Mouse (Mus musculus): ENCODE measurements around the gene Pgls. TPM values are rescaled to one million over a fixed set of nuclear protein-coding genes. Genes with fewer than 3 reads are reported as not detected.
A peak's percentile ranks its signal among the peaks of the same experiment; 100 is the strongest.

Pgls gene
- total and polyA plus RNA-seq, 3 experiments: 39.7 to 360 (median 87.2) TPM

DNA sequence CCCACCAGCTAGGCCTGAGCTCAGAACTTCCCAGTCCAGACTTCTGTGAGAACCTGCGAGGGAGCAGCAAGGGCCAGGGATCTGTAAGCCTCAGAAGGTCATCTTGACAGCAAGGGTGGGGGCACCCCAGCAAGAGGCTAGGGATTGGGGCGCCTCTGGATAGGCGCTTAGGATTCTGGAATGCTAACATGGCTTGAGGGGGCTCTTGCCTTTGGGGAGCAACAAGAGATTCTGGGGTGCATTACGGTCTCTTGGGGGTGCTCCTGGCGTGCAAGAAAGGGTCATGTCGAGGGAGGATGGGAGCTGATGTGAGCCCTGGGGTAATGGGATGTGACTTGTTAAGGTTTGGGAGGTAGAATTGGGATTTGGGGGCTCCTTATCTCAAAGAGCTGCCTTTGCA, 23.0 kb upstream of the Pgls start:
- Histone ChIP-seq H3K4me1 (ENCODE audit: insufficient read depth, low read depth, low read length) (peaks cover 14% of the 10 kb centered on the region; the same call in 1 of the 2 replicates), H3K36me3 (replicated peaks) (no peaks in the 10 kb centered on the region), H3K9me3 (replicated peaks) (peaks cover 2% of the 10 kb centered on the region), H3K27me3 (ENCODE audit: insufficient read depth, low read length) (peaks cover 70% of the 10 kb centered on the region), H3K4me3 (ENCODE audit: low read depth, low read length) (no peak overlapping the region)
- TF ChIP-seq CTCF (IDR thresholded peaks at IDR 0.05; ENCODE audit: low read depth, low read length): no peak
- DNase-seq (ENCODE audit: low spot score) (no peak), ATAC-seq (ENCODE audit: extremely low read depth, insufficient number of reproducible peaks, low FRiP score, poor library complexity, severe bottlenecking) (no peak)

DNA sequence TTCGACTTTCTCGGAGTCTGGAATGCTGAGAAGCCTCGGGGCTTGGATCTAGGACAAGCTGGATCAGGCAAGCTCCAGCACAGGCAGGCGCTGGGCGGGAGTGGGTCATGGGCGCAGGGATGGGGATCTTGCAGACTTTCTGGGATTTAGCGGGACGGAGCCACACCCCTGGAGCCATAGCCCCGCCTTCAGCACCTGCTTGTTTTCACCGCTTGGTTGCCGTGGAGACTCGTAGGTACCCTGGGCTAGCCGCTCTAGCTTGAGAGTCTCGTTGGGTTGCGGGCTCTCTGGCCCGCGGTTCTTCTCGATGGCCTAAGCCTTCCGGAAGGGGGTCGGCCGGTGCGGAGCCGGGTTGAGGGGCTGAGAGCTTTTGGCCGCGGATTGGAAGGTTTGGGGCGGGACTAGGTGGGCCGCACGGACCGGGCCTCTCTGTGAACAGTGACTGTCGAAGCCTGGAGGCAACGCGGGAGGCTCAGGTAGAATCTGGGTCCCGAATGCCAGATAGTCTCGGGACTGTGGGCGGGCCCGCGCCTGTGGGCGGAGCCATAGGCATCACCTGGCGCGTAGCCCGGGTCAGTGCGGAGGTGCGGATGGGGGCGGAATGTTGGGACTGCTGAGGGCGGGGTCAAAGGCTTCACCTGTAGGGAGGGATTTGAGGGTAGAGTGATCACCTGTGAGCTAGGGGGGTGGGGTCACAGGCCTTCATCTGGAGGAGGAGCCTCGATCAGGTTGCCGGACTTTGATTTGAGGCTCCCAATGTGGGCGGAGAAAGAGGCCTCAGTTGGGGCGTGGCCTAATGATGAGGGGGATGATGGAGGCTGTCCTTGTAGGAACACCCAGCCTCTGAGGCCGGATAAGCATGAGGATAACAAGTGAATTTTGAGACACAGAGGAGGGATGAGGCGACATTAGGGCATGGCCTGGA, 22.3 kb upstream of the Pgls start:
- Histone ChIP-seq H3K4me1 (ENCODE audit: insufficient read depth, low read depth, low read length) (peaks cover 14% of the 10 kb centered on the region; the same call in 1 of the 2 replicates), H3K36me3 (replicated peaks) (no peaks in the 10 kb centered on the region), H3K4me3 (ENCODE audit: low read depth, low read length) (peak overlapping the region; percentile 47; the same call in 1 of the 2 replicates), H3K27me3 (ENCODE audit: insufficient read depth, low read length) (peaks cover 72% of the 10 kb centered on the region), H3K9me3 (replicated peaks) (no peaks in the 10 kb centered on the region)
- no peak for DNase-seq (ENCODE audit: low spot score)
- no peak for ATAC-seq (ENCODE audit: extremely low read depth, insufficient number of reproducible peaks, low FRiP score, poor library complexity, severe bottlenecking)
- TF ChIP-seq CTCF (IDR thresholded peaks at IDR 0.05; ENCODE audit: low read depth, low read length) (no peak), GATA1 (IDR thresholded peaks at IDR 0.05; ENCODE audit: borderline replicate concordance, low read length) (no peak), POLR2AphosphoS5 (IDR thresholded peaks at IDR 0.05; ENCODE audit: insufficient replicate concordance, low read depth, low read length) (no peak), GATA2 (IDR thresholded peaks at IDR 0.05; ENCODE audit: borderline replicate concordance, low read depth, low read length) (no peak), TAL1 (conservative IDR thresholded peaks at IDR 0.05; ENCODE audit: low read depth, low read length) (no peak)

DNA sequence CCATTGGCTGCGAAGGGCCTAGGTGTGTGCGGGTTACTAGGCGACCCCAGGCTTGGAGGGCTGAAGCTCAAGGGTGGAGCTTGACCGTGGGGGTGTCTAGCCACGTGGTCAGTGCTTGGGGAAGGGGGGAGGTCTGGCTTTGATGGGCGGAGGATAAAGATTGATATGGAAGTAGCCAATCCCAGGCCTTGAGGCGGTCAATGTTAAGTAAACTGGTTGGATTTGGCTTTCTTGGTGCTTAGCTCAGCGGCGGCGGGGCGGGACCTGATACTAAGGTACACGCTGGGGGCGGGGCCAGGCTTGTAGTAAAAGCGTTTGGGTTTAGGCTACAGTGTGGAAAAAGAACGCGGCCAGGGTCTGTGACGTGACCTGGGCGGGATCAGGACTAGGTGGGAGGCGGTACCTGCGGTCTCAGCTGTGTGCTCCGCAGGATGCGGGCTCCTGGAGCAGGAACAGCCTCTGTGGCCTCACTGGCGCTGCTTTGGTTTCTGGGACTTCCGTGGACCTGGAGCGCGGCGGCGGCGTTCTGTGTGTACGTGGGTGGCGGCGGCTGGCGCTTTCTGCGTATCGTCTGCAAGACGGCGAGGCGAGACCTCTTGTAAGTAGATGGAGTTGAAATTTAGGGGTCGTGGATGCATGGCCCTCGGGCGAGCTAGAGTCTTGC, 21.6 kb upstream of the Pgls start:
- Histone ChIP-seq H3K9me3 (replicated peaks) (no peaks in the 10 kb centered on the region), H3K4me1 (ENCODE audit: insufficient read depth, low read depth, low read length) (peaks cover 14% of the 10 kb centered on the region; the same call in 1 of the 2 replicates), H3K36me3 (replicated peaks) (no peaks in the 10 kb centered on the region), H3K4me3 (ENCODE audit: low read depth, low read length) (peak overlapping the region; percentile 51; the same call in 1 of the 2 replicates), H3K27me3 (ENCODE audit: insufficient read depth, low read length) (peaks cover 70% of the 10 kb centered on the region)
- ATAC-seq (ENCODE audit: extremely low read depth, insufficient number of reproducible peaks, low FRiP score, poor library complexity, severe bottlenecking) (no peak), DNase-seq (ENCODE audit: low spot score) (no peak)
- TF ChIP-seq CTCF (IDR thresholded peaks at IDR 0.05; ENCODE audit: low read depth, low read length): no peak
- TF ChIP-seq GATA1 (IDR thresholded peaks at IDR 0.05; ENCODE audit: borderline replicate concordance, low read length): no peak
- no peak for TF ChIP-seq GATA2 (IDR thresholded peaks at IDR 0.05; ENCODE audit: borderline replicate concordance, low read depth, low read length)
- TF ChIP-seq TAL1 (conservative IDR thresholded peaks at IDR 0.05; ENCODE audit: low read depth, low read length): no peak
- no peak for TF ChIP-seq POLR2AphosphoS5 (IDR thresholded peaks at IDR 0.05; ENCODE audit: insufficient replicate concordance, low read depth, low read length)

DNA sequence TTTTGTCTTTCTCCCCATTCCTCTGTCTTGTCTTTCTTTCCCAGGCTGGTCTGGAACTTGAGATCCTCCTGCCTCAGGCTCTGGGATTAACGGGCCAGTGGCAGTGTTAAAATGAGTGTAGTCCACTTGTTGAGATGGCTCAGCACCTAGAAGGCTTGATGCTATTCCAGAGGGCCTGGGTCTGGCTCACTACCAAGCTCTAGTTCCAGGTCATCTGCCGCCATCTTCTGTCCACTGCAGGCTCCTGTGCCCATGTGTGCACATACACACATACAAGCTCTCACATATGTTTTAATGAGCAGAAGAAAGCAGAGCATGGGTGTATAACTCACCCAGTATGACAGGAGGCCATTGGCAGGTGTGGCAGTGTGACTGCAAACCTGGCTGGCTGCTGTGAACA, 19.9 kb upstream of the Pgls start:
- ATAC-seq (ENCODE audit: extremely low read depth, insufficient number of reproducible peaks, low FRiP score, poor library complexity, severe bottlenecking) (no peak), DNase-seq (ENCODE audit: low spot score) (no peak)
- Histone ChIP-seq H3K27me3 (ENCODE audit: insufficient read depth, low read length) (peaks cover 63% of the 10 kb centered on the region), H3K36me3 (replicated peaks) (no peaks in the 10 kb centered on the region), H3K4me1 (ENCODE audit: insufficient read depth, low read depth, low read length) (peaks cover 14% of the 10 kb centered on the region; the same call in 1 of the 2 replicates), H3K4me3 (ENCODE audit: low read depth, low read length) (no peak overlapping the region), H3K9me3 (replicated peaks) (no peaks in the 10 kb centered on the region)
- TF ChIP-seq POLR2AphosphoS5 (IDR thresholded peaks at IDR 0.05; ENCODE audit: insufficient replicate concordance, low read depth, low read length) (no peak), GATA1 (IDR thresholded peaks at IDR 0.05; ENCODE audit: borderline replicate concordance, low read length) (no peak), TAL1 (conservative IDR thresholded peaks at IDR 0.05; ENCODE audit: low read depth, low read length) (no peak), CTCF (IDR thresholded peaks at IDR 0.05; ENCODE audit: low read depth, low read length) (no peak), GATA2 (IDR thresholded peaks at IDR 0.05; ENCODE audit: borderline replicate concordance, low read depth, low read length) (no peak)

DNA sequence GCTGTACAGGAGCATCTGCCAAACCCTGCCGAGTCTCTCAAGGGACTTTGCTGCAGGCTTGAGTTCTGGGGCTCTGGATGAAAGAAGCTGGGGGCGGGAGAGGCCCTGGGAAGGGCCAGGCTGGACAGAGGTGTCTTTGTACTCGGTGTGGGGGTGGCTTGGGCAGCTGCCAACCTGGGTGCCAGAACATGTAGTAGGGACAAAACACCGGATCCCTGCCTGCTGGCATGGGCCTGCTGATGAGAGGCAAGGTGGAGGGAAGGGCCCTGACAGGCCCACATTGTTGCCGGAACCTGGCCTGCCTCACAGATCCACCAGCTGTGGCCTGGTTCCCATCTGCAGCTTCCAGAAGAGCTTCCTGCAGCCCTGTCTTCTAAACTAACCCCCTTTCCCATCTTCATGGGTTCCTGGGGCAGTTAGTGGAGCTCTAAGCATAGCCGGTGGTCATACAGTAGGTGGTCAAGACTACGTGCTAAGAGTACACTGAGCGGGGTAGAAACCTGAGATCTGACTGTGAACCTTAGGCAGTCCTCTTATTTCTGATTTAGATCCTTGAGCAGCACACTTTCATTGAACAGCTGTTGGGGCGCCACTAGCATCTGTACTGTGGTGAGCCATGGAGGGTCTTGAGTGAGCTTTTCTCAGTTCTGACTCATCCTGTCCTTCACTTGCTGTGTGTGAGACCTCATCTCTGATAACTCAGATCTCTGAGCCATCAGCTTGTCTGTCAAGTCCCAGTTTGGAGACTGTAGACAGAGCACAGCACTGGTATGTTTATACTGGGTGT, 18.9 kb upstream of the Pgls start:
- DNase-seq (ENCODE audit: low spot score) (no peak), ATAC-seq (ENCODE audit: extremely low read depth, insufficient number of reproducible peaks, low FRiP score, poor library complexity, severe bottlenecking) (no peak)
- H3K4me3 ChIP-seq (ENCODE audit: low read depth, low read length): no peak overlapping the region
- H3K9me3 ChIP-seq (replicated peaks): no peaks in the 10 kb centered on the region
- H3K27me3 ChIP-seq (ENCODE audit: insufficient read depth, low read length): peaks cover 58% of the 10 kb centered on the region
- H3K4me1 ChIP-seq (ENCODE audit: insufficient read depth, low read depth, low read length): peaks cover 14% of the 10 kb centered on the region; the same call in 1 of the 2 replicates
- TF ChIP-seq GATA1 (IDR thresholded peaks at IDR 0.05; ENCODE audit: borderline replicate concordance, low read length) (no peak), GATA2 (IDR thresholded peaks at IDR 0.05; ENCODE audit: borderline replicate concordance, low read depth, low read length) (no peak), CTCF (IDR thresholded peaks at IDR 0.05; ENCODE audit: low read depth, low read length) (no peak), POLR2AphosphoS5 (IDR thresholded peaks at IDR 0.05; ENCODE audit: insufficient replicate concordance, low read depth, low read length) (no peak)
- H3K36me3 ChIP-seq (replicated peaks): no peaks in the 10 kb centered on the region

DNA sequence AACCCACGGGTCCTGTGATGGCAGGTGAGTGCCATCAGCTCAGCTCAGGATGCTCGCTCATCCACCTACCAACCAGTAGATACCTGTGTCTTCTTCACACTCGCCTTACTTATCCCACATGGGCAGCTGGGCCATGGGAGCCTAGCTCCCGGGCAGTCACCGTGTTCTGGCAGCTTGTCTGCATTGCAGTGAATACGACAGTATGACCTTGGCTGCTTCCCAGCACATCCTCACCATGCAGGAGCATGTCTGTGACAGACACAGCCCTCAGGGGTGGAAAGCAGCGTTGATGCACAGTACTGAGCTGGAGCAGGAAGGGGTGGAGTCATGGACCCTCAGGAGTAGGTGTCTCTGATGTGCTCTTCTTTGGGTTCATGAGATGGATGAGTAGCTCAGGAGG, 17.6 kb upstream of the Pgls start:
- Histone ChIP-seq H3K27me3 (ENCODE audit: insufficient read depth, low read length) (peaks cover 57% of the 10 kb centered on the region), H3K4me3 (ENCODE audit: low read depth, low read length) (peak overlapping the region; percentile 4; the same call in 1 of the 2 replicates), H3K36me3 (replicated peaks) (no peaks in the 10 kb centered on the region), H3K9me3 (replicated peaks) (no peaks in the 10 kb centered on the region), H3K4me1 (ENCODE audit: insufficient read depth, low read depth, low read length) (peaks cover 12% of the 10 kb centered on the region; the same call in 1 of the 2 replicates)
- TF ChIP-seq CTCF (IDR thresholded peaks at IDR 0.05; ENCODE audit: low read depth, low read length): no peak
- no peak for TF ChIP-seq GATA2 (IDR thresholded peaks at IDR 0.05; ENCODE audit: borderline replicate concordance, low read depth, low read length)
- TF ChIP-seq TAL1 (conservative IDR thresholded peaks at IDR 0.05; ENCODE audit: low read depth, low read length): no peak
- no peak for TF ChIP-seq POLR2AphosphoS5 (IDR thresholded peaks at IDR 0.05; ENCODE audit: insufficient replicate concordance, low read depth, low read length)
- no peak for TF ChIP-seq GATA1 (IDR thresholded peaks at IDR 0.05; ENCODE audit: borderline replicate concordance, low read length)
- no peak for DNase-seq (ENCODE audit: low spot score)
- no peak for ATAC-seq (ENCODE audit: extremely low read depth, insufficient number of reproducible peaks, low FRiP score, poor library complexity, severe bottlenecking)
